Mouse (Mus musculus): ENCODE measurements at regions not wholly inside any gene's neighbourhood (a gene's known extent, or its start where the extent isn't known, plus 50 kb on each side); places are given as distances from the start of the nearest gene placed in this dataset.
"Not testable (repeated sequence)": the region's sequence is repeated elsewhere in the genome, so short reads cannot be mapped to it uniquely, and the experiment has no call there.

- no peak for DNase-seq (ENCODE audit: low spot score)
Observed at GRCm38 (mm10) chr1:35864246-35864645, 204.0 kb upstream of the Hs6st1 start.

- DNase-seq (ENCODE audit: low spot score) = no peak
Observed at GRCm38 (mm10) chr1:35865263-35865662, 202.9 kb upstream of the Hs6st1 start.

GRCm38 (mm10) chr1:35866643-35867042 is 201.6 kb upstream of the Hs6st1 start:
- no peak for DNase-seq (ENCODE audit: low spot score)

GRCm38 (mm10) chr1:35869381-35870143 is 198.6 kb upstream of the Hs6st1 start:
- no peak for DNase-seq (ENCODE audit: low spot score)

- no peak for DNase-seq (ENCODE audit: low spot score)
Observed at GRCm38 (mm10) chr1:35870144-35870827, 197.9 kb upstream of the Hs6st1 start.

GRCm38 (mm10) chr1:35873038-35873437 is 195.2 kb upstream of the Hs6st1 start:
- DNase-seq (ENCODE audit: low spot score) = no peak

- no peak for DNase-seq (ENCODE audit: low spot score)
Observed at GRCm38 (mm10) chr1:35875210-35875811, 192.9 kb upstream of the Hs6st1 start.

GRCm38 (mm10) chr1:35878426-35878825 is 189.8 kb upstream of the Hs6st1 start:
- DNase-seq (ENCODE audit: low spot score) = no peak

GRCm38 (mm10) chr1:35879388-35880093 is 188.7 kb upstream of the Hs6st1 start:
- no peak for DNase-seq (ENCODE audit: low spot score)

GRCm38 (mm10) chr1:35880562-35881265 is 187.5 kb upstream of the Hs6st1 start:
- no peak for DNase-seq (ENCODE audit: low spot score)

GRCm38 (mm10) chr1:35881521-35881920 is 186.7 kb upstream of the Hs6st1 start:
- DNase-seq (ENCODE audit: low spot score) = no peak

GRCm38 (mm10) chr1:35882101-35882500 is 186.1 kb upstream of the Hs6st1 start:
- no peak for DNase-seq (ENCODE audit: low spot score)

GRCm38 (mm10) chr1:35889731-35890499 is 178.3 kb upstream of the Hs6st1 start:
- peak; percentile 22 for DNase-seq (ENCODE audit: low spot score)

- DNase-seq (ENCODE audit: low spot score) = no peak
Observed at GRCm38 (mm10) chr1:35890500-35890900, 177.7 kb upstream of the Hs6st1 start.

GRCm38 (mm10) chr1:35899536-35899935 is 168.7 kb upstream of the Hs6st1 start:
- no peak for DNase-seq (ENCODE audit: low spot score)

GRCm38 (mm10) chr1:35904001-35904547 is 164.1 kb upstream of the Hs6st1 start:
- no peak for DNase-seq (ENCODE audit: low spot score)

GRCm38 (mm10) chr1:35913551-35913950 is 154.6 kb upstream of the Hs6st1 start:
- DNase-seq (ENCODE audit: low spot score) = no peak

- not testable (repeated sequence) for DNase-seq (ENCODE audit: low spot score)
Observed at GRCm38 (mm10) chr1:35914175-35914574, 154.0 kb upstream of the Hs6st1 start.

- no peak for DNase-seq (ENCODE audit: low spot score)
Observed at GRCm38 (mm10) chr1:35915526-35915925, 152.7 kb upstream of the Hs6st1 start.

All from thymus, postnatal 0 days (tissue).